Mouse (Mus musculus) kidney, embryonic 15.5 days (tissue): ENCODE measurements around the gene Gm20916. TPM values are rescaled to one million over a fixed set of nuclear protein-coding genes. Genes with fewer than 3 reads are reported as not detected.
"Not testable (repeated sequence)": the region's sequence is repeated elsewhere in the genome, so short reads cannot be mapped to it uniquely, and the experiment has no call there.

Experiments
- ATAC-seq: fragments of 200-750 bp; cut with Nextera tagmentation; replicated peaks from 2 replicates; pipeline ENCODE4 v1.8.0; 2017; ENCODE audit warnings: moderate TSS enrichment; ENCODE audit not compliant: low FRiP score
- H3K27ac ChIP-seq: fragments of 300-500 bp; sonication (generic); 2 replicates; pipeline ENCODE4 v1.5.1; 2015; ENCODE audit warnings: mild to moderate bottlenecking, inconsistent platforms
- H3K27me3 ChIP-seq: fragments of 300-500 bp; sonication (generic); 2 replicates; pipeline ENCODE4 v1.6.1; 2015; ENCODE audit warnings: inconsistent platforms
- H3K36me3 ChIP-seq: fragments of 300-500 bp; sonication (generic); 2 replicates; pipeline ENCODE4 v1.6.1; 2015; ENCODE audit warnings: inconsistent platforms
- H3K4me1 ChIP-seq: fragments of 300-500 bp; sonication (generic); 2 replicates; pipeline ENCODE4 v1.6.1; 2015; ENCODE audit warnings: inconsistent platforms
- H3K4me2 ChIP-seq: fragments of 300-500 bp; sonication (generic); 2 replicates; pipeline ENCODE4 v1.6.1; 2015; ENCODE audit warnings: moderate library complexity, mild to moderate bottlenecking, inconsistent platforms
- H3K4me3 ChIP-seq: fragments of 300-500 bp; sonication (generic); replicated peaks from 2 replicates; pipeline ENCODE4 v1.5.1; 2015; ENCODE audit warnings: mild to moderate bottlenecking, inconsistent platforms
- H3K9ac ChIP-seq: fragments of 300-500 bp; sonication (generic); 2 replicates; pipeline ENCODE4 v1.6.1; 2015; ENCODE audit warnings: mild to moderate bottlenecking, inconsistent platforms
- H3K9me3 ChIP-seq: fragments of 300-500 bp; sonication (generic); replicated peaks from 2 replicates; pipeline ENCODE4 v1.6.1; 2016; ENCODE audit warnings: inconsistent platforms
- WGBS: fragments of 180-500 bp; shearing (Covaris S2); methylation state at CpG from one replicate; pipeline ENCODE4 v1.1.7; 2015; ENCODE audit warnings: mixed read lengths; 5-methylcytosine and 5-hydroxymethylcytosine counted together
- polyA plus RNA-seq: library from polyadenylated mRNA; unstranded; fragments of >200 nt; fragmentation: Nextera tagmentation; extraction: Ambion mirVana; gene quantifications from 2 replicates; pipeline ENCODE4 v1.2.1, GENCODE M21; 2015

Gm20916 gene
- polyA plus RNA-seq: not detected in 2 replicates

- not testable (repeated sequence) for H3K9ac ChIP-seq, H3K27me3 ChIP-seq, H3K4me2 ChIP-seq, H3K36me3 ChIP-seq, H3K9me3 ChIP-seq, ATAC-seq, H3K27ac ChIP-seq, H3K4me3 ChIP-seq, H3K4me1 ChIP-seq
- WGBS: no CpG with 5 or more reads among the region's 6 CpGs
These were observed at the start of gene Gm20916 for GRCm38 (mm10) chrY:79319265-79319664. Gene Gm20916, plus strand, starts transcription at chrY:79319565.

Other genes with a start within 250 kb of the Gm20916 start
- gene Gm20917, start 168.4 kb upstream of the Gm20916 start, polyA plus RNA-seq: not detected in 2 replicates